In genomic region chr9:100252409-100252808, GRCm38 (mm10) we compare ENCODE assay signal across 25 mouse cellular contexts.
"Had no signal": no experiment of that assay in that cellular context is flagged by ENCODE, and none has a peak within 500 bp of the region (broad histone marks: within the 10 kb centered on the region; RNA-seq: fewer than 3 reads in every experiment).

No protein-coding gene starts in this region.

- H3K27me3 ChIP-seq: heart, embryonic 13.5 days; heart, embryonic 15.5 days; hindbrain, embryonic 15.5 days; kidney, embryonic 15.5 days had no signal

- H3K4me3 ChIP-seq: heart, adult 2 months; heart, embryonic 13.5 days; heart, embryonic 15.5 days; hindbrain, embryonic 13.5 days; hindbrain, embryonic 15.5 days; kidney, embryonic 15.5 days had no signal

- H3K9me3 ChIP-seq: heart, embryonic 13.5 days; heart, embryonic 15.5 days; hindbrain, embryonic 13.5 days; hindbrain, embryonic 15.5 days; kidney, embryonic 15.5 days had no signal

- ATAC-seq: hindbrain, postnatal 0 days; intestine, embryonic 16.5 days had no signal

- H3K36me3 ChIP-seq: heart, embryonic 13.5 days; heart, embryonic 15.5 days; hindbrain, embryonic 13.5 days; hindbrain, embryonic 15.5 days; kidney, embryonic 15.5 days had no signal

- H3K4me1 ChIP-seq: heart, embryonic 13.5 days; heart, embryonic 15.5 days; hindbrain, embryonic 13.5 days; hindbrain, embryonic 15.5 days; kidney, embryonic 15.5 days had no signal

- H3K4me2 ChIP-seq: heart, embryonic 11.5 days; heart, embryonic 13.5 days; heart, embryonic 15.5 days; hindbrain, embryonic 13.5 days; hindbrain, embryonic 15.5 days; kidney, embryonic 15.5 days; liver, embryonic 11.5 days had no signal

- H3K27ac ChIP-seq: heart, adult 2 months; heart, embryonic 13.5 days; heart, embryonic 15.5 days; hindbrain, embryonic 13.5 days; hindbrain, embryonic 15.5 days; hindbrain, postnatal 0 days; kidney, embryonic 15.5 days; kidney, postnatal 0 days had no signal

- H3K9ac ChIP-seq: heart, embryonic 13.5 days; heart, embryonic 15.5 days; hindbrain, embryonic 13.5 days; hindbrain, embryonic 15.5 days; kidney, embryonic 15.5 days had no signal

- DNase-seq: gastrocnemius, postnatal 14 days; gastrocnemius, postnatal 36 days; heart, adult 11 months; heart, adult 2 months; heart, postnatal 14 days; heart, postnatal 36 days; kidney, adult 11 months; kidney, adult 2 months; kidney, adult 9 months; kidney, postnatal 14 days; kidney, postnatal 36 days; layer of hippocampus, adult 9-11 months; layer of hippocampus, postnatal 36 days; left cerebral cortex, postnatal 4 days; liver had no signal
